Mouse (Mus musculus): ENCODE measurements around the gene Pnn.

- TF ChIP-seq EP300 (IDR thresholded peaks at IDR 0.05; ENCODE audit: insufficient read depth, low read depth, low read length) (no peak), CTCF (IDR thresholded peaks at IDR 0.05; ENCODE audit: low read depth, low read length) (no peak), POLR2A (IDR thresholded peaks at IDR 0.05; ENCODE audit: insufficient read depth, low read length) (no peak)
These were observed 908 bp upstream of the Pnn start for GRCm38 (mm10) chr12:59065776-59066175.

Data from ES-Bruce4 (cell line).